Mouse (Mus musculus) left cerebral cortex, adult 9 months (tissue): ENCODE data around the gene Olfr494.

Experiments
- DNase-seq, 2 experiments: peaks; one replicate each; pipeline ENCODE4 v3.0.0; 2022; ENCODE audit warnings: low spot score in 2 of 2

The Olfr494 gene

DNA sequence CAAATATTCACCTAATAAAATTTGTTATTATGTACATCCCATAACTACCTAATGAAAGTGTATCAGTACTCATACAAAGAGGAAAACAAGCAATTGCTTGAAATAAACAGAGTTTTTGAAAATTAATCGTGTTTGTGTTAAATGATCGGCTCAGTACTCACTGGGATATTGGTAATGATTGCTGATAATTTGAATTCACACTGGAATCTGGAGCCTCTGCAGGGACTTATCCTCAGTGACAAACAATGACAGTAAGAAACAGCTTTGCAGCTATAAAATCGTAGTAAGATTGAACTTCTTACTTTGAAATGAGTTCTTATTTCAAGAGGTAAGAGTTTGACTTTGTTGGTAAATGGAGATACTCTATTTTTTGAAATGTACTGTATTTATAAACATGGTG is at the start of gene Olfr494:
TSS of gene Olfr494 (plus strand) at position 301 of the 400 bp plus-strand sequence.
- no peak for DNase-seq

DNA sequence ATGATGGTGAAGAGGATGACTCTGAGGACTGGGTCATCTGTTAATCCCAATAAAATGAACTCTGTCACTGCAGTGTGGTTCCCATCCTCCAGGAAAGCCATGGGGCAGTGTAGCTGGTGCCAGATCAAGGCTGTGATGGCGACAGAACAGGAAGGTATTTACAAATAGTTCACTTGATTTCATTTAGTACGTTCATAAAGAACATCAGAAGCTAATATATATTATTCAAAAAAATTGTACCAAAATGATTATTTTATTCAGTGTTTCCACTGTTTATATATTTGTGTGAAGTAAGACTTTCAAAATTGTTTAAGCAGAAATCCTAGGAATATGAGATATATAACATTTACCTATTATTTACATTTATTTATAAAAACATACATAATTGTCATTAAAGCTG is 41.6 kb upstream of the Olfr494 start, which contains the start of gene Olfr492:
TSS of gene Olfr492 (minus strand) at position 101 of the 400 bp plus-strand sequence.
- DNase-seq, result no peak

DNA sequence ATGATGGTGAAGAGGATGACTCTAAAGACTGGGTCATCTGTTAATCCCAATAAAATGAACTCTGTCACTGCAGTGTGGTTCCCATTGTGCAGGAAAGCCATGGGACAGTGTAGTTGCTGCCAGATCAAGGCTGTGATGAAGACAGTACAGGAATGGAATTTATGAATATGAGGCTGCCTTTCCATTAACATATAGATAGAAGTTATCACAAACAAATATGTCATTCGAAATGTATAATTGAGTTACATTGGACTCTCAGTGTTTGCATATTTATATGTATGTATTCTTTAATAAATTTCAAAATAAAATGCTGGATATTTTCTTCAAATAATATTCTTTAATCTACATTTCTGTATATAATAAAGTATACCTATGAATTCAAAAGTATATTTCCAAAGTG is 18.3 kb upstream of the Olfr494 start, which contains the start of gene Olfr493:
TSS of gene Olfr493 (minus strand) at position 101 of the 400 bp plus-strand sequence.
- no peak for DNase-seq

- DNase-seq, result no peak
Observed at GRCm38 (mm10) chr7:108392867-108393266, 27.7 kb downstream of the Olfr494 start, which contains the start of gene Olfr495. Gene Olfr495 (plus strand): TSS chr7:108393167.
